Mouse (Mus musculus) liver, postnatal 0 days (tissue): Measurements from ENCODE around the gene D430041D05Rik.

Experiments used
- CTCF ChIP-seq: sonication (generic); IDR thresholded peaks from 2 replicates; pipeline ENCODE4 v1.5.1; 2016; ENCODE audit warnings: antibody characterized with exemption, low read depth
- EP300 ChIP-seq: IDR thresholded peaks from 2 replicates; pipeline ENCODE4 v1.6.1; 2016; ENCODE audit warnings: antibody characterized with exemption, low read depth, mild to moderate bottlenecking

GRCm38 (mm10) chr2:104150608-104151397 is 260.0 kb downstream of the D430041D05Rik start:
- no peak for TF ChIP-seq CTCF
- TF ChIP-seq EP300, result no peak
